Mouse (Mus musculus) embryonic facial prominence, embryonic 13.5 days (tissue): ENCODE measurements around the gene Shank1. TPM values are rescaled to one million over a fixed set of nuclear protein-coding genes. Genes with fewer than 3 reads are reported as not detected.

Source experiments
- ATAC-seq: fragments of 200-750 bp; cut with Nextera tagmentation; 2 replicates; pipeline ENCODE4 v1.8.0; 2017; ENCODE audit warnings: low read depth; ENCODE audit not compliant: insufficient number of reproducible peaks, insufficient read depth, low FRiP score, low TSS enrichment
- H3K27ac ChIP-seq: fragments of 300-500 bp; sonication (generic); 2 replicates; pipeline ENCODE4 v1.5.1; 2015; ENCODE audit warnings: moderate library complexity, mild to moderate bottlenecking, inconsistent platforms
- H3K27me3 ChIP-seq: fragments of 300-500 bp; sonication (generic); 2 replicates; pipeline ENCODE4 v1.6.1; 2015; ENCODE audit warnings: mild to moderate bottlenecking, inconsistent platforms
- H3K36me3 ChIP-seq: fragments of 300-500 bp; sonication (generic); 2 replicates; pipeline ENCODE4 v1.6.1; 2015; ENCODE audit warnings: mild to moderate bottlenecking, inconsistent platforms
- H3K4me1 ChIP-seq: fragments of 300-500 bp; sonication (generic); 2 replicates; pipeline ENCODE4 v1.6.1; 2015; ENCODE audit warnings: inconsistent platforms
- H3K4me2 ChIP-seq: fragments of 300-500 bp; sonication (generic); 2 replicates; pipeline ENCODE4 v1.6.1; 2015; ENCODE audit warnings: moderate library complexity, mild to moderate bottlenecking, inconsistent platforms
- H3K4me3 ChIP-seq: fragments of 300-500 bp; sonication (generic); 2 replicates; pipeline ENCODE4 v1.5.1; 2015; ENCODE audit warnings: mild to moderate bottlenecking, inconsistent platforms
- H3K9ac ChIP-seq: fragments of 300-500 bp; sonication (generic); 2 replicates; pipeline ENCODE4 v1.6.1; 2015; ENCODE audit warnings: mild to moderate bottlenecking, inconsistent platforms
- H3K9me3 ChIP-seq: fragments of 300-500 bp; sonication (generic); 2 replicates; pipeline ENCODE4 v1.6.1; 2016; ENCODE audit warnings: inconsistent platforms
- WGBS: fragments of 180-500 bp; shearing (Covaris S2); methylation state at CpG from one replicate; pipeline ENCODE4 v1.1.7; 2015; ENCODE audit warnings: mixed read lengths; 5-methylcytosine and 5-hydroxymethylcytosine counted together
- polyA plus RNA-seq: library from polyadenylated mRNA; unstranded; fragments of >200 nt; fragmentation: Nextera tagmentation; extraction: Ambion mirVana; gene quantifications from 2 replicates; pipeline ENCODE4 v1.2.1, GENCODE M21; 2015

Shank1 gene
- polyA plus RNA-seq, 1 experiment from 2014 or later: 5.5 TPM

DNA sequence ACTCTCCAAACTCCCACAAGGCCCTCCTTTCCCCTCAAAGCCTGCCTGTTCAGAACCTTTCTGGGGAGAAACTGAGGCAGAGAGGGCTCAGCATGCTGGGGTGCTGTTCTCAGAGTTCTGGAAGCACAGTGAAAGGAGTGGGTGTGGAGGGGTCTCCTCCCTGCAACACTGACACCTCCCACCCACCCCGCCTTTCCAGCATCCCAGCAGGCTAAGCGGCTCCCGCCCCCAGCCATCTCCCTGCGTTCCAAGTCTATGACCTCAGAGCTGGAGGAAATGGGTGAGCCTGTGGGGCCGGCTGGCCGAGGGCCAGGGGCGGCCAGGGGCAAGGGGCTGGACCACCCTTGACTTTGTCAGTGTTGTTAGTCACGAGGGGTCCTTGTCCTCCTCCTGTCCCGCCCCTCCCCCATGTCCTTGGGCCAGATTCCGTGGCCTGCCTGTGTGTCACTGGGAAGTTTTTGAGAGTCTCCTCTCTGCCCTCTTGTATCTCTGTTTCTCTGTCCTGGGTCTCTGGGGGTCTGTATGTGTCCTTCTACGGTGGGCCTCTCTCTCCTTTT is 33.5 kb downstream of the Shank1 start:
- Histone ChIP-seq H3K9ac (no peak overlapping the region), H3K27ac (no peak overlapping the region), H3K9me3 (no peaks in the 10 kb centered on the region), H3K4me1 (no peaks in the 10 kb centered on the region), H3K4me2 (no peak overlapping the region), H3K36me3 (peaks cover 10% of the 10 kb centered on the region), H3K4me3 (no peak overlapping the region), H3K27me3 (peaks cover 78% of the 10 kb centered on the region)
- 22% methylated on average over 11 of the region's 11 CpGs for WGBS
- ATAC-seq: no peak

DNA sequence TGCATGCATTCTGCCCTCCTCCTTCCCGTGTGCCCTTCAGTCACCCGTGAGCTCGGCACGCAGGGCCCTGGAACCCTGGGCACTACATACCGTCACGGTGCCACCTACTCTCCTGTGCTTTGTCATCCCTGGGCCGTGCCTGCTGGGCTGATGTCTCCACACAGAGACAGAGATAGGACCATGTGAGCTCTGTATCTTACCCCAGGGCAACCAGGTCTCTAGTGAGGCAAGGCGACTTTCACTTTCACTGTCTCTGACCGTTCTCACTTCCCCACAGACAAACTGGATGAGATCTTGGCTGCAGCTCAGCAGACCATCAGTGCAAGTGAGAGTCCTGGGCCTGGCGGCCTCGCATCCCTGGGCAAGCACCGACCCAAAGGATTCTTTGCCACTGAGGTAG is 34.6 kb downstream of the Shank1 start:
- 71% methylated on average over 12 of the region's 12 CpGs for WGBS
- no peak for ATAC-seq
- no peak overlapping the region for H3K4me2 ChIP-seq

DNA sequence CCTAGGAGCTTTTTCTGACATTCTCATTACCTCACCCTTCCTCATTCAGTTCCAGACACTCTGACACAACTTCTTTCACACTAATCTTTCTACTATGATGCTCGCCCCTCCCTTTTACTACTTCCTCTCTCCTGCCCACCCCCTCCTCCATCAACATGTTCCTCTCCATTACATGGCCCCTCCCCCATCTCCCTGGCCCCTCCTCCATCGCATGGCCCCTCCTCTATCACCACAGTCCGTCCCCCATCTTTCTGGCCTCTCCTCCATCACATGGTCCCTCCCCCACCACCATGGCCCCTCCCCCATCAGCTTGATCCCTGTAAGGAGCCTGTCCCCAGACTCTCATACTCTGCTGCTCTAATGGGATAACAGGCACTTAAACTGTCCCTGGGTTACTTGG is 39.0 kb downstream of the Shank1 start:
- H3K27me3 ChIP-seq: peaks cover 85% of the 10 kb centered on the region
- 24% methylated on average over 3 of the region's 3 CpGs for WGBS

More for the DNA sequence above, 34.6 kb downstream of the Shank1 start:
- Histone ChIP-seq H3K4me1 (no peaks in the 10 kb centered on the region), H3K27me3 (peaks cover 78% of the 10 kb centered on the region), H3K27ac (no peak overlapping the region), H3K4me3 (no peak overlapping the region), H3K9me3 (no peaks in the 10 kb centered on the region), H3K36me3 (peaks cover 10% of the 10 kb centered on the region), H3K9ac (no peak overlapping the region)

DNA sequence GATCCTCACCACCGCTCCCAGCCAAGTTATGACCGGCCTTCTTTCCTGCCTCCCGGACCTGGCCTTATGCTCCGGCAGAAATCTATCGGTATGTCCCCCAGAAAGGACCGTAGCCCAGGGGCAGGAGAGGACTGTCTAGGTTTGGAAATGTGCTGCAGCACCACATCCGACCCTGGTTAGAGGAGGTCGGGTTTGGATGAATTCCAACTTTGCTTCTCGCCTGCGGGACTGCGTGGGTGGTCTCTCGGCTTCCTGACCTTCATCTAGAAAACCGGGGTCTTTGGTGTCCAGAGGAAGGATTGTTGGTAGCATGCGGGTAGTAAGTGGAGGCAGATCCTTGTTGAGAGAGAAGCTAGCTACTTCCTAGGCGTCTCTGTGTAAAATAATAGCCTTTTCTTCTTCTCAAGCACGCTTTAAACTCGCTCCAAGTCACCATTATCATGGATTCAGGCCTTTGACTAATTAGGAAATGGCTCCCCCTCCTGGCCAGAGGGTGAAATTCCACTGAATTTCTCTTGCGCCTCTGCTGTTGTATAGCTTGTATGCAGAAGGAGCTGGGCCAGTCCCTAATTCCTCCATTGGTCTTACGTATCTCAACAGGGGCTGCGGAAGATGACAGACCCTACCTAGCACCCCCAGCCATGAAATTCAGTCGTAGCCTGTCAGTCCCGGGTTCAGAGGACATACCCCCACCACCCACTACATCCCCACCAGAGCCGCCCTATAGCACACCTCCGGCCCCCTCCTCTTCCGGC is 41.1 kb downstream of the Shank1 start:
- H3K4me3 ChIP-seq: peak overlapping the region; percentile 26
- peak overlapping the region; percentile 55 for H3K4me2 ChIP-seq
- 2% methylated on average over 25 of the region's 25 CpGs for WGBS
- ATAC-seq: no peak
- H3K27ac ChIP-seq: no peak overlapping the region
- H3K36me3 ChIP-seq: peaks cover 2% of the 10 kb centered on the region; the same call in 1 of the 2 replicates
- peaks cover 42% of the 10 kb centered on the region for H3K4me1 ChIP-seq
- peaks cover 91% of the 10 kb centered on the region for H3K27me3 ChIP-seq
- H3K9me3 ChIP-seq: no peaks in the 10 kb centered on the region
- H3K9ac ChIP-seq: peak overlapping the region; percentile 58

More for the DNA sequence above, 39.0 kb downstream of the Shank1 start:
- Histone ChIP-seq H3K4me2 (no peak overlapping the region), H3K9me3 (no peaks in the 10 kb centered on the region), H3K9ac (no peak overlapping the region), H3K36me3 (peaks cover 10% of the 10 kb centered on the region), H3K27ac (no peak overlapping the region), H3K4me3 (no peak overlapping the region), H3K4me1 (peaks cover 37% of the 10 kb centered on the region)
- no peak for ATAC-seq

DNA sequence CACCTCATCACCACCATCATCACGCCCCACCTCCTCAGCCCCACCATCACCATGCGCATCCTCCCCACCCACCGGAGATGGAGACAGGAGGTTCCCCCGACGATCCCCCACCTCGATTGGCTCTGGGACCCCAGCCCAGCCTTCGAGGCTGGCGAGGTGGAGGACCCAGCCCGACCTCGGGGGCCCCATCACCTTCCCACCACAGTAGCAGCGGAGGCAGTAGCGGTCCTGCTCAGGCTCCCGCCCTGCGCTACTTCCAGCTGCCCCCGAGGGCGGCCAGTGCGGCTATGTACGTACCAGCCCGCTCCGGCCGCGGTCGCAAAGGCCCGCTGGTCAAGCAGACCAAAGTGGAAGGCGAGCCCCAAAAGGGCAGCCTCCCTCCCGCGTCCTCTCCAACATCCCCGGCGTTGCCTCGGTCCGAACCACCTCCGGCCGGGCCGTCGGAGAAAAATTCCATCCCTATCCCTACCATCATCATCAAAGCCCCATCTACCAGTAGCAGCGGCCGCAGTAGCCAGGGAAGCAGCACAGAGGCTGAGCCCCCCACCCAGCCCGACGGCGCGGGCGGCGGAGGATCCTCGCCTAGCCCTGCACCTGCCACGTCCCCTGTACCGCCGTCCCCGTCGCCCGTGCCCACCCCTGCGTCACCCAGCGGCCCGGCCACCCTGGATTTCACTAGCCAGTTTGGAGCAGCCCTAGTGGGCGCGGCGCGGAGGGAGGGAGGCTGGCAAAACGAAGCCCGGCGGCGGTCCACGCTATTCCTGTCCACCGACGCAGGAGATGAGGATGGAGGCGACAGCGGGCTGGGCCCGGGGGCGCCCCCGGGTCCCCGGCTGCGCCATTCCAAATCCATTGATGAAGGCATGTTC is 42.1 kb downstream of the Shank1 start:
- Histone ChIP-seq H3K27me3 (peaks cover 98% of the 10 kb centered on the region), H3K36me3 (no peaks in the 10 kb centered on the region), H3K4me3 (peak overlapping the region; percentile 26), H3K9ac (no peak overlapping the region; the same call in 1 of the 2 replicates), H3K4me2 (peak overlapping the region; percentile 55), H3K9me3 (no peaks in the 10 kb centered on the region), H3K4me1 (peaks cover 49% of the 10 kb centered on the region), H3K27ac (no peak overlapping the region)
- no peak for ATAC-seq
- WGBS: 4% methylated on average over 71 of the region's 71 CpGs

DNA sequence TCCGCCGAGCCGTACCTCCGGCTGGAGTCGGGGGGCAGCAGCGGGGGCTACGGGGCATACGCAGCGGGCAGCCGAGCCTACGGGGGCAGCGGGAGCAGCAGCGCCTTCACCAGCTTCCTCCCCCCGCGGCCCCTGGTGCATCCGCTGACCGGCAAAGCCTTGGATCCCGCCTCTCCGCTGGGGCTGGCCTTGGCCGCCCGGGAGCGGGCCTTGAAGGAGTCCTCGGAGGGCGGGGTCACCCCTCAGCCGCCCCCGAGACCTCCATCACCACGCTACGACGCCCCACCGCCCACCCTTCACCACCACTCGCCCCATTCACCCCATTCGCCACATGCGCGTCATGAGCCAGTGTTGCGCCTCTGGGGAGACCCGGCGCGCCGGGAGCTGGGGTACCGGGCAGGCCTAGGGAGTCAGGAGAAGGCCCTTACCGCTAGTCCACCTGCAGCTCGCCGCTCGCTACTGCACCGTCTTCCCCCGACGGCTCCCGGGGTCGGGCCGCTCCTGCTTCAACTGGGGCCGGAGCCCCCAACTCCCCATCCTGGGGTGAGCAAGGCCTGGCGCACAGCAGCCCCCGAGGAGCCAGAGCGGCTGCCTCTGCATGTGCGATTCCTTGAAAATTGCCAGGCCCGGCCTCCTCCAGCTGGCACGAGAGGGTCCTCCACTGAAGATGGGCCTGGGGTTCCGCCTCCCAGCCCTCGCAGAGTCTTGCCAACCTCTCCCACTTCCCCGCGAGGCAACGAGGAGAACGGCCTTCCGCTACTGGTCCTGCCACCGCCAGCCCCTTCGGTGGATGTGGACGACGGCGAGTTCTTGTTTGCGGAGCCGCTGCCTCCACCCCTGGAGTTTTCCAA is 42.9 kb downstream of the Shank1 start:
- peaks cover 100% of the 10 kb centered on the region for H3K27me3 ChIP-seq
- H3K4me1 ChIP-seq: peaks cover 53% of the 10 kb centered on the region
- WGBS: 2% methylated on average over 71 of the region's 71 CpGs
- H3K9me3 ChIP-seq: no peaks in the 10 kb centered on the region
- H3K27ac ChIP-seq: no peak overlapping the region
- H3K4me2 ChIP-seq: peak overlapping the region; percentile 40
- no peak for ATAC-seq
- no peaks in the 10 kb centered on the region for H3K36me3 ChIP-seq
- peak overlapping the region; percentile 40; the same call in 1 of the 2 replicates for H3K9ac ChIP-seq
- H3K4me3 ChIP-seq: peak overlapping the region; percentile 26

DNA sequence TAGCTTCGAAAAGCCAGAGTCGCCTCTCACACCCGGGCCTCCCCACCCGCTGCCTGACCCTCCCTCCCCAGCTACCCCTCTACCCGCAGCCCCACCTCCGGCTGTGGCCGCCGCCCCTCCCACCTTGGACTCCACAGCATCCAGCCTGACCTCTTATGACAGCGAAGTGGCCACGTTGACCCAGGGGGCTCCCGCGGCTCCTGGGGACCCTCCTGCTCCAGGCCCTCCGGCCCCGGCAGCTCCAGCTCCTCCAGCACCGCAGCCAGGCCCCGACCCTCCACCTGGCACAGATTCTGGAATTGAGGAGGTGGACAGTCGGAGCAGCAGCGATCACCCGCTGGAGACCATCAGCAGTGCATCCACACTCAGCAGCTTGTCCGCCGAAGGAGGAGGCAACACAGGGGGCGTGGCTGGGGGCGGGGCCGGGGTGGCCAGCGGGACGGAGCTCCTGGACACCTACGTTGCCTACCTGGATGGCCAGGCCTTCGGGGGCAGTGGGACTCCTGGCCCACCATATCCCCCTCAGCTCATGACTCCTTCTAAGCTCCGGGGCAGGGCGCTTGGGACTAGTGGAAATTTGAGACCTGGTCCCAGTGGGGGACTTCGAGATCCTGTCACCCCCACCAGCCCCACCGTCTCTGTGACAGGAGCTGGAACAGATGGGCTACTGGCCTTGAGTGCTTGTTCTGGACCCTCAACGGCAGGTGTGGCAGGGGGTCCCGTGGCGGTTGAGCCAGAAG is 43.7 kb downstream of the Shank1 start:
- H3K27ac ChIP-seq: no peak overlapping the region
- peak overlapping the region; percentile 52 for H3K9ac ChIP-seq
- peaks cover 57% of the 10 kb centered on the region for H3K4me1 ChIP-seq
- peak overlapping the region; percentile 26 for H3K4me3 ChIP-seq
- peak overlapping the region; percentile 40 for H3K4me2 ChIP-seq
- no peaks in the 10 kb centered on the region for H3K9me3 ChIP-seq
- peaks cover 98% of the 10 kb centered on the region for H3K27me3 ChIP-seq
- H3K36me3 ChIP-seq: no peaks in the 10 kb centered on the region
- WGBS: 2% methylated on average over 35 of the region's 35 CpGs
- no peak for ATAC-seq

DNA sequence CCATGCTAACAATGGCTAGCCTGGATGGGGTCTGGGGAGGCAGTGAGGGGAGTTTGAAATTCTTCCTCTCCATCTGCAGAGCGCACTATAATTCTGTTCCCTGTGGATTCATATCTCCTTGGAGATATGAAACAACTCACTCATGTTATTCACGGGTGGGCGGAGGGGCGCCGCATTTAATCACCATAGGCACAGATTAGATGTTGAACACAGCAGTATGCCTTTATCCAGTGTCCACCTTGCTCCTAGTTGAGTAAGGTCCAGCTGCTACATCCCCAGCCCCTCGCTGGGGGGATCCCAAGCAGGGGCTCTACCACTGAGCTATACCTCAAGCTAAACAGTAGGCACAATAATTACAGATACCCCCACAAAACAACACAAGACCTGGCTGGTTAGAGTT is 45.4 kb downstream of the Shank1 start:
- no peak for ATAC-seq
- Histone ChIP-seq H3K4me3 (no peak overlapping the region), H3K9me3 (no peaks in the 10 kb centered on the region), H3K27me3 (peaks cover 97% of the 10 kb centered on the region), H3K4me1 (peaks cover 69% of the 10 kb centered on the region), H3K36me3 (no peaks in the 10 kb centered on the region), H3K9ac (no peak overlapping the region), H3K4me2 (no peak overlapping the region), H3K27ac (no peak overlapping the region)
- 71% methylated on average over 6 of the region's 6 CpGs for WGBS

DNA sequence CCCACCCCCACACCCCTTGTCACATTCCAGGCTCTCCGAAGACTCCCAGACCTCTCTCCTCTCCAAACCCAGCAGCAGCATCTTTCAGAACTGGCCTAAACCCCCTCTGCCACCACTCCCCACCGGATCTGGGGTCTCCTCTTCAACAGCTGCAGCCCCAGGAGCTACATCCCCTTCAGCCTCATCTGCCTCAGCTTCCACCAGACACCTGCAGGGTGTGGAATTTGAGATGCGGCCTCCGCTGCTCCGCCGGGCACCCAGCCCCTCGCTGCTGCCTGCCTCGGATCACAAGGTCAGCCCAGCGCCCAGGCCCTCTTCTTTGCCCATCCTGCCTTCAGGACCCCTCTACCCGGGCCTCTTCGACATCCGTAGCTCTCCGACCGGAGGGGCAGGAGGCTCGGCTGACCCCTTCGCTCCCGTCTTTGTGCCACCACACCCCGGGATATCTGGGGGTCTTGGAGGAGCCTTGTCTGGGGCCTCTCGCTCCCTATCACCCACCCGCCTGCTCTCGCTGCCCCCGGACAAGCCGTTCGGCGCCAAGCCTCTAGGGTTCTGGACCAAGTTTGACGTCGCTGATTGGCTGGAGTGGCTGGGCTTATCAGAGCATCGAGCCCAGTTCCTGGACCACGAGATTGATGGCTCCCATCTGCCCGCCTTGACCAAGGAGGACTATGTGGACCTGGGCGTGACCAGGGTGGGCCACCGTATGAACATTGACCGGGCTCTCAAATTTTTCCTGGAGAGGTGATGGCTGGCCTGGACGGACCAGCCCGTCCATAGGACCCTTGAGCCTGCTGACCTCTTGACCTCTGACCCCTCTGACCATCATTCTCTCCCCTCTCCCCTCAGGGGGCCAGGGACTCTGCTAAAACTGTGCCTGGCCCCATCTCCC is 46.8 kb downstream of the Shank1 start:
- Histone ChIP-seq H3K4me2 (peak overlapping the region; percentile 16; the same call in 1 of the 2 replicates), H3K27me3 (peaks cover 93% of the 10 kb centered on the region), H3K9me3 (no peaks in the 10 kb centered on the region), H3K4me1 (peaks cover 60% of the 10 kb centered on the region), H3K9ac (0 out of 2 replicates have a peak overlapping the region, but pooled peaks have one; percentile 6), H3K27ac (no peak overlapping the region), H3K4me3 (peak overlapping the region; percentile 7; the same call in 1 of the 2 replicates), H3K36me3 (no peaks in the 10 kb centered on the region)
- ATAC-seq: no peak
- 2% methylated on average over 35 of the region's 35 CpGs for WGBS

DNA sequence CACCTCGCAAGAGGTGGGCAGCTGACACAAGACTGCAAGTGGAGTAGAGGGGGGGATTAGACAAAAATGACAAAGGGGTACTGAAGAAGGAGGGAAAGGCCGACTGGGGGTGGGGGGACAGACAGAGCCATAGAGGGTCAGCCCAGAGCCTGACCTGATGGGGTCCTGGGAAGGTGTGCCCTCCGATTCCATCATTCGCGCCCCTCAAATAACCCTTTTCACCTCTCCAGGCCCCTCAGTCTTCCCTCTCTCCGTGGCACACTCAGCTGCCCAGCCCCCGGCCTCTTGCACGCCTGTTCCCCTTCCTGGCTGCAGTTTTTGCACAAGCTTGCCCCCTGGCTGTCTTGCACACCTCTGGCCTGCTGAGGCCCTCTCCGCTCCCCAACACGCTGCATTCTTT is 47.5 kb downstream of the Shank1 start:
- Histone ChIP-seq H3K27ac (no peak overlapping the region), H3K27me3 (peaks cover 93% of the 10 kb centered on the region), H3K9ac (no peak overlapping the region), H3K36me3 (no peaks in the 10 kb centered on the region), H3K4me2 (no peak overlapping the region), H3K9me3 (no peaks in the 10 kb centered on the region), H3K4me3 (no peak overlapping the region), H3K4me1 (peaks cover 53% of the 10 kb centered on the region)
- WGBS: 15% methylated on average over 10 of the region's 10 CpGs
- ATAC-seq: no peak
